Mouse (Mus musculus): Measurements from ENCODE around the gene Scd2.

GRCm38 (mm10) chr19:44304419-44304818 lies 10.9 kb downstream of the Scd2 start:
- no peak for TF ChIP-seq CTCF (IDR thresholded peaks at IDR 0.05; ENCODE audit: low read depth, low read length)
- no peak for TF ChIP-seq GATA1 (IDR thresholded peaks at IDR 0.05; ENCODE audit: borderline replicate concordance, low read length)
- no peak for TF ChIP-seq TAL1 (conservative IDR thresholded peaks at IDR 0.05; ENCODE audit: low read depth, low read length)
- TF ChIP-seq POLR2AphosphoS5 (IDR thresholded peaks at IDR 0.05; ENCODE audit: insufficient replicate concordance, low read depth, low read length): no peak
